Mouse (Mus musculus): ENCODE data around the gene Aqp8.
A peak's percentile ranks its signal among the peaks of the same experiment; 100 is the strongest.

The Aqp8 gene

DNA sequence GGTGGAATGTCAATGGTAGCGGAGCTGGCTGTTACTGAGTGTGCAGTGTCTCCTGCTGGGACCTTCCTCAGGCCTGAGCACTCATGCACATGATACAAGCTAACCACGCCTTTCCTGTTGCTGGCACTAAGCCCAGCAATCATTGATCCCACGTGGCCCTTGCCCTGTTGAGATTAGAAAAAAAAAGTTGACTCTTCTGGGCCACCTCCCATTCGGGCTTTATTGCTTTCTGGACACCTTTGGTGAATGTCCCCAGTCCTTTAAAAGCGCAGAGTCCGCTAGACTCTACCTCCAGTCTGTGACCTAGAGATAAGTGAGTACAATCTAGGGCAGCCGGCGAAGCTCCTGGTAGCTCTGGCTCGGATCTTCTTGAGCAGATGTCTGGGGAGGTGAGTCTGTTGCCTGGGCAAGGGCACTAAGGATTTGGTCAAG lies at the start of gene Aqp8:
Aqp8 (plus strand) TSS at position 222 of the 432 bp plus-strand sequence.
- DNase-seq (ENCODE audit: low read depth in 1 of 2, low spot score in 2 of 2): no peak

- no peak for DNase-seq (ENCODE audit: low read depth in 1 of 2, low spot score in 2 of 2)
Observed at GRCm38 (mm10) chr7:123416803-123417202, 45.3 kb upstream of the Aqp8 start.

GRCm38 (mm10) chr7:123417661-123418060 lies 44.4 kb upstream of the Aqp8 start:
- no peak for DNase-seq (ENCODE audit: low read depth in 1 of 2, low spot score in 2 of 2)

GRCm38 (mm10) chr7:123419984-123420383 lies 42.1 kb upstream of the Aqp8 start:
- DNase-seq (ENCODE audit: low read depth in 1 of 2, low spot score in 2 of 2): no peak

DNA sequence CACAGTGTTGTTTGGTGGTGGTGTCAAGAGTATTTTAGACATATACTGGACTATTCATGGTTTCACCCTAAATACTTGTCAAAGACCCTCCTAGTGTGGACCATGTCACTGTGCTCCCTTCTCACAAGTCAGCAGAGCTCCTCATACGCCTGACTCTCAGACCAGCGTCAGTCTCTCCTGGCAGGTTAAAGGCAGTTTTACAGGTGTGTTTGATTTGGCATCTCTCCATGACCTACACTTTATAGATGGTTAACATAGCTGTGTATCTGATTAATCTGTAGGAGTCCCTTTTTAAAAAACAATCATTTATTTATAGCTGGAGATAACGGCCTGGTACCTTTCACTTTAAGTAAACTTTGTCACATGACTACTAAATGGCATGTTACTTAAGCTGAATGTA lies 40.1 kb upstream of the Aqp8 start:
- no peak for DNase-seq (ENCODE audit: low read depth in 1 of 2, low spot score in 2 of 2)

DNA sequence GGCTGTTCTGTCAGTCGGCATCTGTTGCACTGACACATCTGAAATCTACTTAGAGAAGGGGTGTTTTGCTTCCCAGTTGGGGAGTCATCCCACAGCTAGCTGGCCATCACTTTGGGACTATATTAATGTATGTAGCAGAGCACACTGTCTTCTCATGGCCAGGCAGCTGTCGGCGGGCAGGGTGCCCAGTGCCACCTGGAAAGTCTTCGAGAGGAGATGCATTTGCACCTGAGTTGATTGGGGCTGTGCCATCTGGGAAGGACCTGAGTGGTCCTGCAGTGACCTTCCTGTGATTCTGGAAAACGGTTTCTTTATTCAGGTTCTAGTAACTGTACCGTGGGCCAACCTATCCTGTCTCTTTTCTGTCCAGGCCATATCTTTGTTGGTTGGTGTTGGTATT lies 37.8 kb upstream of the Aqp8 start:
- DNase-seq (ENCODE audit: low read depth in 1 of 2, low spot score in 2 of 2): no peak

DNA sequence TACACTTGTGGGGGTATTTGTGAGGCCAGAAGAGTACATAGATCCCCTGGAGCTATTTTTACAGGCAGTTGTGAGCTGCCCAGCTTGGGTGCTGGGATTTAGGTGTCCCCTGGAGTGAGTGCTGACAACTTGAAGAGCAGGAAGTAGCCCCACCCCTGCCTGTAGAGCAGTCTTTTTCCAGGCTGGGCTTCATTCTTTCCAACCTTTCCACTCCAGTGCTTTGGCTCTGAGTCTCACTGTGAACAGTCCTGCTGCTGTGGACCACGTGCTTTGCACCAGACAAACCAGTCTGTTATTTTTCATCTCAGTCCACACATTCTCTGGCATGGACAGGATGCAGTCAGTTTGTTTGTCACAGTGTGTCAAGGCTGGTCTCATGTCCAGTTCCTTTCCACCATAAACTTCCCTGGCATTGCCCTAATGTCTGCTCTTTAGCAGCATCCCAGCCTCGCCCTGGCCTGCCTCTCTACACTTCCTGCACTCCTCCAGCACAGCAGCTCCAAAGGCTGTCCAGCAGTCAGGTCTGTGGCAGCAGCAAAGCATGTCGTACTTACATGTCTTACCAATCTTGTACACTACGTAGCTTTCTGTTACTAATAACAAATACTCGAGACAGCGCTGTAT lies 36.8 kb upstream of the Aqp8 start:
- DNase-seq (ENCODE audit: low read depth in 1 of 2, low spot score in 2 of 2): no peak

DNA sequence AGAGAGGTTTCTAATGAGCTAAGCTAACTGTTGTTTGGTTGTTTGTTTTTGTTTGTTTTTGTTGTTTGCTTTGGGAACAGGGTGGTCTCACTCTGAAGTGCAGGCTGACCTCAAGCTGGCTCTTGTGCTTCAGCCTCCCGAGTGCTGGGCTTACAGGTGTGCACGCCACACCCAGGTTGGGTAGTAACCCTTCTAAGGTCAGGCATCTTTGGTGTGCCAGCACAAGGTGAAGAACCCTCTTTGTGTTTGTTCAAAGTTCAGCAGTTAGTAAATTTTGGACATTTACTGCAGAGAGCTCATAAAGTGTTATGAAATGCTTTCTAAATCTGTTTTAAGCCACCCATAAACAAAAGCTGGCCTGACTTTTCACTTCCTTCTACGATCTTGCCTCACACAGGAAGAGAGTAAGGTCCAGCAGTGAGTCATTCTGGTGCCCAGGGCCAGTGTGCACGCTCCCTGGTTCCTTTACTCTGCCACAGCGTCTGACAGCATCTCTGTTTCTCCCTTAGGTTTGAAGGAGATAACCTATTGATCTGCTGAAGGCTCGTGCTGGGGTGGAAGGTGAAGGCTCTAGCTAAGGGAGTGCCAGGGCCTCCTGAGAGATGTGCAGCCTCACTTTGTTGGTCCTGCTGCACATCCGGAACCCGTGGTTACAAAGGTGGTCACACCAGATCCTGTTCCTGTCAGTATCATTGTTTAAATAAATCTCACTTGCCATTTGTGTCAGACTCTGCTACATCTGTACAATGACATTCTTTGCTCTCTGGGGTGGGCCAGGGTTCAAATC lies 32.3 kb upstream of the Aqp8 start:
- DNase-seq (ENCODE audit: low read depth in 1 of 2, low spot score in 2 of 2): peak; percentile 29 to 42

- DNase-seq (ENCODE audit: low read depth in 1 of 2, low spot score in 2 of 2): no peak
Observed at GRCm38 (mm10) chr7:123430411-123430705, 31.7 kb upstream of the Aqp8 start.

GRCm38 (mm10) chr7:123431206-123431605 lies 30.9 kb upstream of the Aqp8 start:
- no peak for DNase-seq (ENCODE audit: low read depth in 1 of 2, low spot score in 2 of 2)

GRCm38 (mm10) chr7:123442079-123442478 lies 20.0 kb upstream of the Aqp8 start:
- DNase-seq (ENCODE audit: low read depth in 1 of 2, low spot score in 2 of 2): no peak

DNA sequence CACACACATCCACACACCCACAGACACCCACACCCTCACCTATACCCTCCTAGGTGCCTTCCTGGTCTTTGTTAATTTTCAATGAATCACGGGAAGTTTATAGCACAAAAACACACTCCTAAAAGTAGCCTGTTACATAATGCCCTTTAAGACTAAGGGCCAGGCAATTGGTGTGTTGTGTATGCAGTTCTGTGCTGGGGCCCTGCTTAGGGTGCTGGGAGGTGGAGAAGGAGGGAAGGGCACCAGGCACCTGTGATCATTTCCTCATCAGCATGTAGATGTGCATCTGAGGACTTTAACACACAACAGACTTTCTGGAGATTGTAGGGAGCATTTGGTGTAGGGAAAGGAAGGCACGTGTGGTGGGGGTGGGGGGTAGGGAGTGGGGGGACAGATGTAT lies 13.3 kb upstream of the Aqp8 start:
- no peak for DNase-seq (ENCODE audit: low read depth in 1 of 2, low spot score in 2 of 2)

DNA sequence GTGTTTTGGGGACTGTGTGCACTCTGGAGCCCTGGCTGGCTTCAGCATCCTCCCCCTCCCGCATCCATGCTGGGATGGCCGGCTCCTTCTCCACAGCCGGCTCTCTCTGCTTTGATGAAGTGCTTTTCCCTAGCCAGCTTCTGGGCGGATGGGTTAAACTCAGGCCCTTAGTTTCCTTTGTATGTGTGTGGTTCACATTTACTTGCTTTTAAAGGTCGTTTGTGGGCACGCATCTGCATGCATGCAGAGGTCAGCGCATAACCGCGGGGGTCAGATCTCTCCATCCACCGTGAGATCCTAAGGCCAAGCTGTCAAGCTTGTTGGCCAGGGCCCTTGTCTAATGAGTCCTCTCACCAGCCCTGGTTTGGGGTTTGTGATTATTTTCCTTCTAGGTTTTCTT lies 12.4 kb upstream of the Aqp8 start:
- DNase-seq (ENCODE audit: low read depth in 1 of 2, low spot score in 2 of 2): no peak

GRCm38 (mm10) chr7:123450515-123450914 lies 11.6 kb upstream of the Aqp8 start:
- no peak for DNase-seq (ENCODE audit: low read depth in 1 of 2, low spot score in 2 of 2)

DNA sequence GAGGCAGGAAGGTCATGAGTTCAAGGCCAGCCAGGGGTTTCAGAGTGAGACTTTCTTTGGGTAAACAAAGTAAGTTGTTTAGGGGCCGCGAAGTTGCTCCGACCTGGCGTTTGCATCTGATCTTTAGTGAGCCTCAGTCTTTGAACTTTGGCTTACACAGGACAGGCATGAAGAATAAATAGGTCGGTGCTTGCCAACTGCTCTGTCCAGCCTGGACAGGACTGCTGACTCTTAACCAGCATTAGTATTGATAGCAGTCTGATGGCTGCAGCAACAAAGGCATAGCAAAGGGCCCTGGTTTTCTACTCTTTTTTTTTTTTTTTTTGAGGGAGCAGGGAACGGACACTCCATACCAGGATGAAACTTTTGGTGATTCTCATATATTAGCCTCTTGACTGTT lies 9.5 kb upstream of the Aqp8 start:
- DNase-seq (ENCODE audit: low read depth in 1 of 2, low spot score in 2 of 2): no peak

DNA sequence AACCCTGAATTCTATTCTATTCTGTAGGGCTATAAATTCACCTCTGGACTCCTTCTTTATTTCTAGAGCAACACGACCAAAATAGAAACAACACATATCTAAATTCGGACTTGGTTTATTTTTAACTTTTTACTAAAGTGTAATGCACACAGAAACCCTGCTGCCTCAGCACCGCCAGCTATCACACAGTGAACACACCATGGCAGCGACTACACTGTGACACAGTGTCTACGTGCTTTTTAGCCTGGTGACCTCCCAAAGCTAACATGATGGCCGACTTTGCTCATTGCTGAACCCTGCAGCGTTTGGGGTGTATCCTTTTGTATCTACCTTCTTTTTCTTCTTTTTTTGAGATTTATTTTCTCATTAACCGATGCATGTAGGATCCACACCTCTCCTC lies 9.0 kb upstream of the Aqp8 start:
- DNase-seq (ENCODE audit: low read depth in 1 of 2, low spot score in 2 of 2): no peak

- DNase-seq (ENCODE audit: low read depth in 1 of 2, low spot score in 2 of 2): no peak
Observed at GRCm38 (mm10) chr7:123455088-123455487, 7.0 kb upstream of the Aqp8 start.

GRCm38 (mm10) chr7:123458309-123458708 lies 3.8 kb upstream of the Aqp8 start:
- DNase-seq (ENCODE audit: low read depth in 1 of 2, low spot score in 2 of 2): no peak

- DNase-seq (ENCODE audit: low read depth in 1 of 2, low spot score in 2 of 2): no peak
Observed at GRCm38 (mm10) chr7:123459247-123459646, 2.8 kb upstream of the Aqp8 start.

- DNase-seq (ENCODE audit: low read depth in 1 of 2, low spot score in 2 of 2): no peak
Observed at GRCm38 (mm10) chr7:123461316-123461715, 775 bp upstream of the Aqp8 start.

GRCm38 (mm10) chr7:123463569-123463968 lies 1.5 kb downstream of the Aqp8 start:
- DNase-seq (ENCODE audit: low read depth in 1 of 2, low spot score in 2 of 2): no peak

DNA sequence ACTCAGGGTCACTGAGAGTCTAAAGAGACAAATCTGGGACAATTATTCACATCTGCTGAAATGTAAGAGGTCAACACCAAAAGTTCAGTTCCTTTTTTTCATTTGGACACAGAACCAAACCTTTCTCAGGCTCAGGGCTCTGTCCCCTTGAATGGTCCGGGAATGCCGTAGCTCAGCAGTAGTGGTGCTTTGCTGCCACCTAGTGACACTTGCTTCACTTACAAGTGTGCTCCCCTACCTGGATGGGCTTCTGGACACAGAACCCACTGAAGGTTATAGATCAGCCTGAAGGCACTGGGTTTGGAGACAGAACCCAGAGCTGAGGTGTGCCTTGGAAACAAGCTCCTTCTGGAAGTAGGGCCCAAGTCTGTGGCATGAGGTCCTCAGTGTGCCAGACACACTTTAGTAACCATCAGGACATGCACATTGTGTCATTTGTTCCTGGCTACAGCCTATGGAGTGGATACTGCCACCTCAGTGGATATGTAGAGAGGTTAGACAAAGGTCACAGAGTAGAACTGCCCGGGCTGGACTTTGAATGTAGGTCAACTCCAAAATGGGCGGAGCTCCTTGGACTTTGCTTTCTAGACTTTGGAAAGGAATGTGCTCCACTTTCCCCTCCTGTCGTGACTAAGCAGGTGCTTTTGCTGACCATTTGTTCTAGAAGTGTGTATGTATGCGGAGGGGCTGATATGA lies 3.7 kb downstream of the Aqp8 start:
- DNase-seq (ENCODE audit: low read depth in 1 of 2, low spot score in 2 of 2): peak in 1 of 2 experiments; percentile 5

Measured in monocyte, adult 2 months (primary cell).